Mouse (Mus musculus) heart, postnatal 10 days (tissue): Measurements from ENCODE around the gene Trub1. TPM values are rescaled to one million over a fixed set of nuclear protein-coding genes. Genes with fewer than 3 reads are reported as not detected.

Source experiments
- DNase-seq, 2 experiments: peaks; one replicate each; pipeline ENCODE4 v3.0.0; 2021
- intact Hi-C: fragments of 180-260 bp; cut with DNase I; formaldehyde crosslinking; loops from one replicate; pipeline ENCODE4 v1.15.1; 2025
- total RNA-seq, 2 experiments: library from RNA; stranded (reverse); gene quantifications; 2 replicates each; pipeline ENCODE4 v1.2.3; 2021

Trub1 gene
- total RNA-seq, 2 experiments from 2014 or later: 7.7 to 8.8 TPM

DNA sequence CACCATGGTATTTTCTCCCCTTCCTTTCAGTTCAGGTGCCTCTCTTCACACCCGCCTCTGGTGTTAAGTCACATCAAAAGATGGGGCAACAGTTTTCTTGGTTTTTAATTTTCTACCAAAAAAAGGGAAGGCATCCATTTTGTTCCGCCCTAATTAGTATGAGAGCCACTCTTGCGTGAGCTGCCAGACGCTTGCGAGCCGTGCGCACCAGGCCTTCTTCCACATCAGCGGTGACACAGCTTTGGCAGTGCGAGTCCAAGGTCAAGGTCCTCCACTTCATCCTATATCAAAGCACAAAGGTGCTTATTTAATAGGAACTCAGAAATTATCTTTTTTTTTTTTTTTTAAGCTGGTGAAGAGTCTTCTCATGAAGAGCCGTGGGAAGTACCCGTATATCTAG is 87.4 kb downstream of the Trub1 start:
- intact Hi-C loops: no loop called here
- DNase-seq: no peak

Other genes with a start within 250 kb of the Trub1 start
- 100 to 1,000 TPM; 397 to 585 TPM for gene Ablim1, start 138.0 kb upstream of the Trub1 start, total RNA-seq
- gene Fam160b1, start 92.2 kb upstream of the Trub1 start, total RNA-seq: 10 to 100 TPM; 18.3 to 18.5 TPM
- gene Atrnl1, start 158.1 kb downstream of the Trub1 start, total RNA-seq: 10 to 100 TPM; 24.3 to 24.9 TPM